Mouse (Mus musculus) myocyte (in vitro differentiated cells): ENCODE results near the gene Cep57l1.

ENCODE experiments used
- MAX ChIP-seq: IDR thresholded peaks from one replicate; pipeline ENCODE4 v1.6.1; 2011; ENCODE audit warnings: low read depth, mild to moderate bottlenecking, control low read depth
- POLR2A ChIP-seq: IDR thresholded peaks from one replicate; pipeline ENCODE4 v1.6.1; 2011; ENCODE audit warnings: low read depth, mild to moderate bottlenecking, control low read depth, moderate library complexity; ENCODE audit not compliant: insufficient read length
- SRF ChIP-seq: IDR thresholded peaks from one replicate; pipeline ENCODE4 v1.6.1; 2011; ENCODE audit warnings: low read depth; ENCODE audit not compliant: control insufficient read depth, insufficient read length
- USF1 ChIP-seq: IDR thresholded peaks from one replicate; pipeline ENCODE4 v1.6.1; 2011; ENCODE audit warnings: low read depth, mild to moderate bottlenecking, control low read depth, moderate library complexity

DNA sequence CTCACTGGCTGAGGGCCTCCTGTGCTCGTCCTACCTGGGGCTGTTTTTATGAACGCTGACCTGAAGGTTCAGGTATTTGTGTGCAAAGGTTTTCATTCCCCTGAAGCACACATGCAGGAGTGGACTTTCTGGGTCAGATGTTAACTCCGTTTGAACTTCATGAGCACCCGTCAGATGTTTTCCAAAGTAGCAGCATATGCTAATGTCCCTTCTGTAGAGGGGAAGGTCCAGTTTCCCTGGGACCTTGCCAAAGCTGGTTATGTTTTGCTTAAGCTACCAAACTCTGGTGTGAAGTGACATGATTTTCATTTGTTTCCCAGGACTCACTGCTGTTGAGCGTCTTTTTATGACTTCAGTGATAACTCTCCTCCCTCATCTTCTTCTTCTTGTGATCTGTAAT, 110.0 kb downstream of the Cep57l1 start:
- no peak for TF ChIP-seq MAX
- TF ChIP-seq SRF = no peak
- no peak for TF ChIP-seq POLR2A
- no peak for TF ChIP-seq USF1
